Mouse (Mus musculus): Measurements from ENCODE around the gene Kirrel3.

Gene Kirrel3

GRCm38 (mm10) chr9:34980516-34981265 is 495.0 kb downstream of the Kirrel3 start:
- DNase-seq (ENCODE audit: low spot score in 2 of 2): no peak

GRCm38 (mm10) chr9:34983513-34984462 is 498.1 kb downstream of the Kirrel3 start:
- no peak for DNase-seq (ENCODE audit: low spot score in 2 of 2)

- no peak for DNase-seq (ENCODE audit: low spot score in 2 of 2)
These were observed 500.5 kb downstream of the Kirrel3 start for GRCm38 (mm10) chr9:34986156-34986555.

GRCm38 (mm10) chr9:34987422-34988148 is 501.9 kb downstream of the Kirrel3 start:
- DNase-seq (ENCODE audit: low spot score in 2 of 2): no peak

- no peak for DNase-seq (ENCODE audit: low spot score in 2 of 2)
These were observed 503.0 kb downstream of the Kirrel3 start for GRCm38 (mm10) chr9:34988683-34989082.

- DNase-seq (ENCODE audit: low spot score in 2 of 2): no peak
These were observed 506.5 kb downstream of the Kirrel3 start for GRCm38 (mm10) chr9:34992201-34992600.

- DNase-seq (ENCODE audit: low spot score in 2 of 2): peak; percentile 64 to 67
These were observed 507.9 kb downstream of the Kirrel3 start for GRCm38 (mm10) chr9:34993467-34994211.

GRCm38 (mm10) chr9:34995078-34995477 is 509.4 kb downstream of the Kirrel3 start:
- DNase-seq (ENCODE audit: low spot score in 2 of 2): no peak

GRCm38 (mm10) chr9:34995660-34996378 is 510.1 kb downstream of the Kirrel3 start:
- no peak for DNase-seq (ENCODE audit: low spot score in 2 of 2)

- DNase-seq (ENCODE audit: low spot score in 2 of 2): no peak
These were observed 512.5 kb downstream of the Kirrel3 start for GRCm38 (mm10) chr9:34997880-34998865.

GRCm38 (mm10) chr9:35004113-35004512 is 518.4 kb downstream of the Kirrel3 start:
- no peak for DNase-seq (ENCODE audit: low spot score in 2 of 2)

GRCm38 (mm10) chr9:35007697-35008341 is 522.1 kb downstream of the Kirrel3 start:
- no peak for DNase-seq (ENCODE audit: low spot score in 2 of 2)

GRCm38 (mm10) chr9:35016762-35017161 is 531.1 kb downstream of the Kirrel3 start:
- no peak for DNase-seq (ENCODE audit: low spot score in 2 of 2)

- DNase-seq (ENCODE audit: low spot score in 2 of 2): no peak
These were observed 531.9 kb downstream of the Kirrel3 start for GRCm38 (mm10) chr9:35017563-35017962.

- DNase-seq (ENCODE audit: low spot score in 2 of 2): no peak
These were observed 532.4 kb downstream of the Kirrel3 start for GRCm38 (mm10) chr9:35018056-35018455.

- DNase-seq (ENCODE audit: low spot score in 2 of 2): no peak
These were observed 533.7 kb downstream of the Kirrel3 start for GRCm38 (mm10) chr9:35019372-35019771.

- no peak for DNase-seq (ENCODE audit: low spot score in 2 of 2)
These were observed 534.4 kb downstream of the Kirrel3 start for GRCm38 (mm10) chr9:35020015-35020653.

- DNase-seq (ENCODE audit: low spot score in 2 of 2): no peak
These were observed 536.0 kb downstream of the Kirrel3 start for GRCm38 (mm10) chr9:35021744-35022143.
